ENCODE assay signal across 19 mouse cellular contexts in the genomic region with DNA sequence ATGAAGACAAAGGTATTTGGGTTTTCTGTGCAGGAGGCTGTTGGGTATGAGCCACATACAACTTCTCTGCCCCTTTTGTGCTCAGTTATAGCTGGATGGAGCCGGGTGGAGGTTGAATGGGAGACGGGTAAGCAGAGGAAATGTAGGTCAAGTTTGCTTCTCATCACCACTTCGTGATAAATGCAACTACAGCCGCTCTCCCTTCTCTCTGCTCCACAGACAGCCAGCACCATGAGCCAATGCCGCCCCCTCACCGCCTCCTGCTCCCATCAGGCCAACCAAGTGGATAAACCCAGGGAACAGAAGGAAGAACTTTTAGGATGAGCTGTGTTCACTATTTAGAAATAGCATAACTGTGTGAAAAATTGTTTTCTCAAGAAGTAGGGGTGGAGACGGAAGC. TPM values are rescaled to one million over a fixed set of nuclear protein-coding genes. Genes with fewer than 3 reads are reported as not detected.
A peak's percentile ranks its signal among the peaks of the same experiment; 100 is the strongest.
DNase-seq lines count a peak whose midpoint lies in the region.
"Had no signal": no experiment of that assay in that cellular context is flagged by ENCODE, and none has a peak within 500 bp of the region (broad histone marks: within the 10 kb centered on the region; RNA-seq: fewer than 3 reads in every experiment).

No protein-coding gene starts in this region.

- no peaks in the 10 kb centered on the region for H3K36me3 ChIP-seq in hindbrain, embryonic 10.5 days
- H3K36me3 ChIP-seq: heart, embryonic 15.5 days; limb, embryonic 12.5 days had no signal

- H3K4me3 ChIP-seq in hindbrain, embryonic 10.5 days, result no peak overlapping the region
- H3K4me3 ChIP-seq: heart, embryonic 15.5 days; limb, embryonic 12.5 days; megakaryocyte, embryonic 14.5 days; neural tube, embryonic 15.5 days had no signal

- H3K4me1 ChIP-seq in hindbrain, embryonic 10.5 days (replicated peaks), result peaks cover 3% of the 10 kb centered on the region; the same call in 1 of the 2 replicates
- H3K4me1 ChIP-seq: heart, embryonic 15.5 days; megakaryocyte, embryonic 14.5 days had no signal

- H3K27ac ChIP-seq in hindbrain, embryonic 10.5 days, result no peak overlapping the region
- H3K27ac ChIP-seq: heart, embryonic 15.5 days; hindbrain, embryonic 14.5 days; limb, embryonic 12.5 days; neural tube, embryonic 15.5 days; stomach, postnatal 0 days had no signal

- H3K27me3 ChIP-seq in hindbrain, embryonic 10.5 days (ENCODE audit: insufficient read depth, poor library complexity, severe bottlenecking), result no peaks in the 10 kb centered on the region
- H3K27me3 ChIP-seq: CH12.LX; heart, embryonic 15.5 days; limb, embryonic 12.5 days; megakaryocyte, embryonic 14.5 days; neural tube, embryonic 15.5 days had no signal

- H3K9me3 ChIP-seq in hindbrain, embryonic 10.5 days, result no peaks in the 10 kb centered on the region
- H3K9me3 ChIP-seq: heart, embryonic 15.5 days; limb, embryonic 12.5 days; neural tube, embryonic 15.5 days had no signal

- peak; percentile 68 to 72 for DNase-seq in cerebellum, postnatal 25 days
- peak; percentile 41 to 51 for DNase-seq in frontal cortex, postnatal 10 days (ENCODE audit: low spot score in 2 of 2)
- DNase-seq in layer of hippocampus, postnatal 14 days (ENCODE audit: low spot score in 2 of 2), result peak; percentile 46 to 86
- DNase-seq in right cerebral cortex, adult 2 months (ENCODE audit: low spot score in 2 of 2), result peak; percentile 89 to 90
- no peak for DNase-seq in embryo, embryonic 10 days (ENCODE audit: low spot score)
- DNase-seq in hindbrain, embryonic 10.5 days (ENCODE audit: low spot score), result no peak
- no peak for DNase-seq in heart, adult 18-20 months
- DNase-seq: gastrocnemius, postnatal 14 days; kidney, adult 18-20 months; lung, embryonic 14.5 days had no signal

- WGBS in hindbrain, embryonic 10.5 days, result 89% methylated on average over 7 of the region's 7 CpGs

RNA-seq across cellular contexts. Expression of gene Gm21954, which starts 4.7 kb away (rescaled TPM):
- not detected for total RNA-seq in layer of hippocampus, postnatal 14 days (2021)
- polyA plus RNA-seq in hindbrain, embryonic 10.5 days (2016; fragmentation: Nextera tagmentation; extraction: Ambion mirVana), result not detected in 2 replicates
- not detected for total RNA-seq in heart, adult 18-20 months (2021)
- total RNA-seq: adrenal gland, adult 18-20 months; CH12.LX; gastrocnemius, postnatal 14 days had no signal
- polyA plus RNA-seq: embryonic facial prominence, embryonic 11.5 days; heart, embryonic 15.5 days; hindbrain, embryonic 14.5 days; limb, embryonic 12.5 days; lung, embryonic 14.5 days; neural tube, embryonic 15.5 days; stomach, postnatal 0 days had no signal

Comparison
In these comparisons a context has a peak if more than half of its experiments do, and no peak if none do; other contexts are left out.
1. DNase-seq: peak in cerebellum, postnatal 25 days (2 of 2), frontal cortex, postnatal 10 days (2 of 2), layer of hippocampus, postnatal 14 days (2 of 2) and right cerebral cortex, adult 2 months (2 of 2); none in embryo, embryonic 10 days (single experiment), hindbrain, embryonic 10.5 days (single experiment) and heart, adult 18-20 months (0 of 2).